Comparison of ENCODE assay signal across 22 mouse cellular contexts in genomic region chr19:23477826-23478225, GRCm38 (mm10). TPM values are rescaled to one million over a fixed set of nuclear protein-coding genes. Genes with fewer than 3 reads are reported as not detected.
A peak's percentile ranks its signal among the peaks of the same experiment; 100 is the strongest.
DNase-seq lines count a peak whose midpoint lies in the region; ATAC-seq lines count a peak whose summit lies in the region.
"Had no signal": no experiment of that assay in that cellular context is flagged by ENCODE, and none has a peak within 500 bp of the region (broad histone marks: within the 10 kb centered on the region; RNA-seq: fewer than 3 reads in every experiment).

No protein-coding gene starts in this region.

- DNase-seq in heart, postnatal 25 days (ENCODE audit: low spot score) = peak; percentile 20
- no peak for DNase-seq in heart, adult 8-10 months (ENCODE audit: low spot score)
- DNase-seq in 3T3-L1 (ENCODE audit: low read depth, low spot score) = peak; percentile 67
- DNase-seq in 416B (ENCODE audit: low read depth) = peak; percentile 84
- peak; percentile 66 for DNase-seq in gastrocnemius, postnatal 14 days
- DNase-seq in cerebellum, adult 9-10 months = no peak
- DNase-seq in layer of hippocampus, postnatal 36 days = no peak
- DNase-seq in midbrain, embryonic 14.5 days = no peak
- DNase-seq: cerebellum, adult 2 months; forebrain, postnatal 0 days; kidney, adult 18-20 months; kidney, postnatal 14 days; liver, postnatal 0 days; retina, postnatal 1 day had no signal

- WGBS in midbrain, embryonic 14.5 days = 86% methylated on average over 6 of the region's 6 CpGs

- H3K4me1 ChIP-seq in midbrain, embryonic 14.5 days (ENCODE audit: control insufficient read depth, insufficient read depth, low read length) = no peaks in the 10 kb centered on the region
- H3K4me1 ChIP-seq: embryonic facial prominence, embryonic 12.5 days; heart, embryonic 15.5 days; hindbrain, embryonic 12.5 days had no signal

- intact Hi-C loops in heart, postnatal 25 days (cut with DNase I) = no loop called here
- intact Hi-C loops in gastrocnemius, postnatal 14 days (cut with DNase I; ENCODE audit: low total_unique reads) = no loop called here

- H3K4me3 ChIP-seq in midbrain, embryonic 14.5 days (replicated peaks; ENCODE audit: low read depth, low read length) = no peak overlapping the region
- H3K4me3 ChIP-seq: embryonic facial prominence, embryonic 12.5 days; heart, embryonic 15.5 days; hindbrain, embryonic 12.5 days; layer of hippocampus, adult 2 months; megakaryocyte, embryonic 14.5 days had no signal

- no peaks in the 10 kb centered on the region for H3K9me3 ChIP-seq in midbrain, embryonic 14.5 days (ENCODE audit: control insufficient read depth, low read length)
- H3K9me3 ChIP-seq: embryonic facial prominence, embryonic 12.5 days; G1E; heart, embryonic 15.5 days; hindbrain, embryonic 12.5 days; megakaryocyte, embryonic 14.5 days had no signal

- no peak overlapping the region for H3K4me2 ChIP-seq in midbrain, embryonic 14.5 days (ENCODE audit: low read length)
- H3K4me2 ChIP-seq: embryonic facial prominence, embryonic 12.5 days; heart, embryonic 15.5 days; hindbrain, embryonic 12.5 days had no signal

- no peak for ATAC-seq in midbrain, embryonic 14.5 days (ENCODE audit: low FRiP score, low TSS enrichment)
- ATAC-seq: CD4-positive, CD25-positive, alpha-beta regulatory T cell, adult 4 months; forebrain, postnatal 0 days; liver, postnatal 0 days had no signal

- H3K36me3 ChIP-seq in midbrain, embryonic 14.5 days (ENCODE audit: control insufficient read depth, insufficient read depth, low read length) = no peaks in the 10 kb centered on the region
- H3K36me3 ChIP-seq: embryonic facial prominence, embryonic 12.5 days; G1E; heart, embryonic 15.5 days; hindbrain, embryonic 12.5 days had no signal

- no peaks in the 10 kb centered on the region for H3K27me3 ChIP-seq in midbrain, embryonic 14.5 days (ENCODE audit: control insufficient read depth, insufficient read depth, low read length)
- H3K27me3 ChIP-seq: embryonic facial prominence, embryonic 12.5 days; heart, embryonic 15.5 days; hindbrain, embryonic 12.5 days; megakaryocyte, embryonic 14.5 days had no signal

- H3K27ac ChIP-seq in midbrain, embryonic 14.5 days (replicated peaks; ENCODE audit: low read depth, low read length) = no peak overlapping the region
- H3K27ac ChIP-seq: embryonic facial prominence, embryonic 12.5 days; heart, embryonic 15.5 days; hindbrain, embryonic 12.5 days; layer of hippocampus, adult 2 months; stomach, postnatal 0 days had no signal

- H3K9ac ChIP-seq in midbrain, embryonic 14.5 days (replicated peaks; ENCODE audit: low read length) = no peak overlapping the region
- H3K9ac ChIP-seq: embryonic facial prominence, embryonic 12.5 days; forebrain, postnatal 0 days; heart, embryonic 15.5 days; hindbrain, embryonic 12.5 days; liver, postnatal 0 days had no signal

RNA-seq across cellular contexts. Expression of gene Mamdc2, which starts 29.6 kb away (rescaled TPM):
- 1 to 10 TPM; 2.0 to 2.7 TPM for total RNA-seq in heart, postnatal 25 days (2021)
- 1 to 10 TPM; 1.6 to 2.0 (median 1.7) TPM for total RNA-seq in heart, adult 8-10 months (2022)
- 1 to 10 TPM; 2.4 to 2.5 TPM for total RNA-seq in gastrocnemius, postnatal 14 days (2021)
- under 1 TPM; 0.82 to 0.83 TPM for total RNA-seq in layer of hippocampus, postnatal 36 days (2021)
- 1.1 and 1.5 TPM in 2 replicates for polyA plus RNA-seq in midbrain, embryonic 14.5 days (2014; fragmentation: Nextera tagmentation; extraction: Ambion mirVana)
- polyA plus RNA-seq: CD4-positive, CD25-positive, alpha-beta regulatory T cell, adult 4 months; G1E had no signal

Comparison
In these comparisons a context has a peak if more than half of its experiments do, and no peak if none do; other contexts are left out.
1. DNase-seq: peak in heart, postnatal 25 days (single experiment), 3T3-L1 (single experiment), 416B (single experiment) and gastrocnemius, postnatal 14 days (single experiment); none in heart, adult 8-10 months (single experiment), cerebellum, adult 9-10 months (single experiment), layer of hippocampus, postnatal 36 days (0 of 2) and midbrain, embryonic 14.5 days (single experiment).